Mouse (Mus musculus): ENCODE data around the gene Ehmt1. TPM values are rescaled to one million over a fixed set of nuclear protein-coding genes. Genes with fewer than 3 reads are reported as not detected.

Ehmt1 gene
- polyA plus RNA-seq, 1 experiment: 0.72 TPM

- Histone ChIP-seq H3K4me1 (ENCODE audit: control insufficient read depth) (peaks cover 24% of the 10 kb centered on the region), H3K9me3 (ENCODE audit: control insufficient read depth, low read length) (no peaks in the 10 kb centered on the region), H3K36me3 (ENCODE audit: control insufficient read depth) (no peaks in the 10 kb centered on the region), H3K4me3 (replicated peaks) (peak within 1 kb of the TSS; percentile 85), H3K27me3 (ENCODE audit: control insufficient read depth) (peaks cover 19% of the 10 kb centered on the region)
- no peak for TF ChIP-seq GATA1 (IDR thresholded peaks at IDR 0.05; ENCODE audit: low read length)
- no peak for TF ChIP-seq TAL1 (IDR thresholded peaks at IDR 0.05; ENCODE audit: low read length)
Observed at GRCm38 (mm10) chr2:24935057-24935796, 15.8 kb upstream of the Ehmt1 start, which contains the start of gene Arrdc1. TSS of gene Arrdc1 (minus strand) at chr2:24935252.

- TF ChIP-seq GATA1 (IDR thresholded peaks at IDR 0.05; ENCODE audit: low read length) (no peak), TAL1 (IDR thresholded peaks at IDR 0.05; ENCODE audit: low read length) (no peak)
- no peaks in the 10 kb centered on the region for H3K36me3 ChIP-seq (ENCODE audit: control insufficient read depth)
- H3K9me3 ChIP-seq (ENCODE audit: control insufficient read depth, low read length): no peaks in the 10 kb centered on the region
- peak overlapping the region; percentile 85 for H3K4me3 ChIP-seq (replicated peaks)
- H3K4me1 ChIP-seq (ENCODE audit: control insufficient read depth): peaks cover 24% of the 10 kb centered on the region
- peaks cover 13% of the 10 kb centered on the region for H3K27me3 ChIP-seq (ENCODE audit: control insufficient read depth)
Observed at GRCm38 (mm10) chr2:24934441-24934963, 15.1 kb upstream of the Ehmt1 start.

GRCm38 (mm10) chr2:24929593-24929992, 10.2 kb upstream of the Ehmt1 start:
- Histone ChIP-seq H3K4me1 (ENCODE audit: control insufficient read depth) (peaks cover 12% of the 10 kb centered on the region), H3K27me3 (ENCODE audit: control insufficient read depth) (no peaks in the 10 kb centered on the region), H3K9me3 (ENCODE audit: control insufficient read depth, low read length) (no peaks in the 10 kb centered on the region), H3K4me3 (replicated peaks) (no peak overlapping the region), H3K36me3 (ENCODE audit: control insufficient read depth) (peaks cover 13% of the 10 kb centered on the region)
- TF ChIP-seq TAL1 (IDR thresholded peaks at IDR 0.05; ENCODE audit: low read length) (no peak), GATA1 (IDR thresholded peaks at IDR 0.05; ENCODE audit: low read length) (no peak)

- Histone ChIP-seq H3K4me1 (ENCODE audit: control insufficient read depth) (peaks cover 7% of the 10 kb centered on the region), H3K4me3 (replicated peaks) (no peak overlapping the region), H3K36me3 (ENCODE audit: control insufficient read depth) (peaks cover 13% of the 10 kb centered on the region), H3K27me3 (ENCODE audit: control insufficient read depth) (no peaks in the 10 kb centered on the region), H3K9me3 (ENCODE audit: control insufficient read depth, low read length) (no peaks in the 10 kb centered on the region)
- TF ChIP-seq TAL1 (IDR thresholded peaks at IDR 0.05; ENCODE audit: low read length) (no peak), GATA1 (IDR thresholded peaks at IDR 0.05; ENCODE audit: low read length) (no peak)
Observed at GRCm38 (mm10) chr2:24929119-24929518, 9.7 kb upstream of the Ehmt1 start.

- Histone ChIP-seq H3K27me3 (ENCODE audit: control insufficient read depth) (no peaks in the 10 kb centered on the region), H3K4me1 (ENCODE audit: control insufficient read depth) (peaks cover 3% of the 10 kb centered on the region; the same call in 1 of the 2 replicates), H3K4me3 (replicated peaks) (no peak overlapping the region), H3K9me3 (ENCODE audit: control insufficient read depth, low read length) (no peaks in the 10 kb centered on the region), H3K36me3 (ENCODE audit: control insufficient read depth) (peaks cover 13% of the 10 kb centered on the region)
- TF ChIP-seq GATA1 (IDR thresholded peaks at IDR 0.05; ENCODE audit: low read length) (no peak), TAL1 (IDR thresholded peaks at IDR 0.05; ENCODE audit: low read length) (no peak)
Observed at GRCm38 (mm10) chr2:24927810-24928479, 8.5 kb upstream of the Ehmt1 start.

DNA sequence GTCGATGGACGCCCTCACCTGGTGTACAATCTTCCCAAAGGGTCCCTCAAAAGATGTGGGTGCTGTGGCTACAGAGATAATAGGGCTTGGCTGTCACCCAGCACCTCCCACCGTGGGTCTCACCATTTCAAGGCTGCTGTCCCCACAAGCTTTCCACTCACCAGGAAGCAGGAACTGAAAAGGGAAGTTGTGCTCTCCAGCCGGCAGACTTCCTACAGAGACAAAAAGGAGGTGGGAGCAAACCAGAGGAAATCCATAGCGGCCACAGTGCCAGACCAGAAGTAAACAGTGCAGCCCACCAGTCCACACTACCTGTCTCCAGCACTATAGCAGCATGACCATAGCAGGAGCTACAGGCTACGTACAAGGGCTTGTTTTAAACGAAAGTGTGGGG, 7.5 kb upstream of the Ehmt1 start:
- Histone ChIP-seq H3K4me3 (replicated peaks) (no peak overlapping the region), H3K4me1 (ENCODE audit: control insufficient read depth) (peaks cover 3% of the 10 kb centered on the region; the same call in 1 of the 2 replicates), H3K36me3 (ENCODE audit: control insufficient read depth) (peaks cover 13% of the 10 kb centered on the region), H3K27me3 (ENCODE audit: control insufficient read depth) (no peaks in the 10 kb centered on the region), H3K9me3 (ENCODE audit: control insufficient read depth, low read length) (no peaks in the 10 kb centered on the region)
- TF ChIP-seq TAL1 (IDR thresholded peaks at IDR 0.05; ENCODE audit: low read length): no peak
- TF ChIP-seq GATA1 (IDR thresholded peaks at IDR 0.05; ENCODE audit: low read length): no peak

DNA sequence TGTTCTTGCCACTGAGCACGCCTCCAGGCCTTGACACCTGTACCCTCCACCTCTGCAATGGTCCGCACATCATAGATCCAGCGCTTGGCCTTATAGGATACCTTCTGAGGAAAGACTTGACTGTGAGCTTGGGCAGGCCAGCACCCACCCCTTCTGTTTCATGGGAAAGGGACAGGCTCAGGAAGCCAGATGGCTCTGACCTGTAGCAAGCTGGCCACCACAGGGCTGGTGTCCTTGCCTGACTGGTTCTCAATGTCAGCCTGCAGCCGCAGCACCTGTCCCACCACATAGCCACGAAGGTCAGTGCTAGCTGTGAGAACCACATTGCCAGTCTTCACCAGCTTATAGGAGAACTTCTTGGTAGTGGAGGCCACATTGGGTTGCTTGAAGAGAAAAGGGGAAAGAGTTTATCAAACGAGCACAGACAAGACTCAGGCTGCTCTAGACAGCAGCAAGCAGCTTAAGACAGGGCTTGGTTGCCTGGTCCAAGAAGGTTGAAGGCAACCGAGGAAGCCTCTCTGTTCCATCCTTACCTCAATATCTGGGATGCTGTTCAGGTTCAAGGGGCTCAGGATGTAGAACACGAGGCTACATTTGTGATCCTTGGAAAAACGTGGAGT, 7.0 kb upstream of the Ehmt1 start:
- Histone ChIP-seq H3K27me3 (ENCODE audit: control insufficient read depth) (no peaks in the 10 kb centered on the region), H3K4me1 (ENCODE audit: control insufficient read depth) (peaks cover 3% of the 10 kb centered on the region; the same call in 1 of the 2 replicates), H3K4me3 (replicated peaks) (no peak overlapping the region), H3K9me3 (ENCODE audit: control insufficient read depth, low read length) (no peaks in the 10 kb centered on the region), H3K36me3 (ENCODE audit: control insufficient read depth) (peaks cover 13% of the 10 kb centered on the region)
- no peak for TF ChIP-seq GATA1 (IDR thresholded peaks at IDR 0.05; ENCODE audit: low read length)
- no peak for TF ChIP-seq TAL1 (IDR thresholded peaks at IDR 0.05; ENCODE audit: low read length)

DNA sequence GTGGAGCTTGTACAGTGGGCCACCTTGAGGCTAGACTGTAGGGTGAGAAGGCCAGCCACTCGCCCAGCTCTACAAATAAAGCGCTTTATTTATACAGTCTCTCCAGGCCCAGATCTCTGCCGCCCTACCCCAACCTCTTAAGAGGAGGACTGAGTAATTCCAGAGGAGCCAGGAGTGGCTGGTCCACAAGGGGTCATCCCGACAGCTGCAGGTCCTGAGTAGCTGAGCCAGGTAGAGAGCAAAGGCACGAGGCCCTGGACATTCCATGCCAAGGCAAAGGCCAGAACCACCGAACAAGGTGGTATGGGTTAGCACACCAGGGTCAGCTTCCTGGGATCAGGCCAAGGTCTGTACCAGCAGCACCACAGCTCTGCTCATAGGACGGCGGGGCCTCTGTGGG, 5.9 kb upstream of the Ehmt1 start:
- Histone ChIP-seq H3K36me3 (ENCODE audit: control insufficient read depth) (peaks cover 13% of the 10 kb centered on the region), H3K4me3 (replicated peaks) (no peak overlapping the region), H3K4me1 (ENCODE audit: control insufficient read depth) (peaks cover 4% of the 10 kb centered on the region), H3K9me3 (ENCODE audit: control insufficient read depth, low read length) (no peaks in the 10 kb centered on the region), H3K27me3 (ENCODE audit: control insufficient read depth) (no peaks in the 10 kb centered on the region)
- TF ChIP-seq GATA1 (IDR thresholded peaks at IDR 0.05; ENCODE audit: low read length): no peak
- TF ChIP-seq TAL1 (IDR thresholded peaks at IDR 0.05; ENCODE audit: low read length): no peak

- Histone ChIP-seq H3K27me3 (ENCODE audit: control insufficient read depth) (no peaks in the 10 kb centered on the region), H3K4me1 (ENCODE audit: control insufficient read depth) (peaks cover 12% of the 10 kb centered on the region), H3K9me3 (ENCODE audit: control insufficient read depth, low read length) (no peaks in the 10 kb centered on the region), H3K4me3 (replicated peaks) (no peak overlapping the region), H3K36me3 (ENCODE audit: control insufficient read depth) (peaks cover 13% of the 10 kb centered on the region)
- TF ChIP-seq TAL1 (IDR thresholded peaks at IDR 0.05; ENCODE audit: low read length) (no peak), GATA1 (IDR thresholded peaks at IDR 0.05; ENCODE audit: low read length) (no peak)
Observed at GRCm38 (mm10) chr2:24923561-24923960, 4.1 kb upstream of the Ehmt1 start.
